Mouse (Mus musculus): Measurements from ENCODE around the gene Slc9a2. TPM values are rescaled to one million over a fixed set of nuclear protein-coding genes. Genes with fewer than 3 reads are reported as not detected.

Gene Slc9a2
- polyA plus RNA-seq (2012; ENCODE audit: low replicate concordance): 0.08 and 0.26 TPM in 2 replicates

GRCm38 (mm10) chr1:40680067-40680867 lies at the start of gene Slc9a2:
TSS of gene Slc9a2 (plus strand) at chr1:40680574.

GRCm38 (mm10) chr1:40790324-40791141 lies 110.2 kb downstream of the Slc9a2 start, which contains the start of gene Mfsd9:
TSS of gene Mfsd9 (minus strand) at chr1:40790687.

GRCm38 (mm10) chr1:40805351-40805750 lies 125.0 kb downstream of the Slc9a2 start, which contains the start of gene Tmem182:
TSS of gene Tmem182 (plus strand) at chr1:40805601.

Other genes with a start within 250 kb of the Slc9a2 start
- 2.9 and 4.6 TPM in 2 replicates for gene Il18r1, start 215.0 kb upstream of the Slc9a2 start, polyA plus RNA-seq (2012; ENCODE audit: low replicate concordance)
- 1.8 and 3.6 TPM in 2 replicates for gene Il18rap, start 165.2 kb upstream of the Slc9a2 start, polyA plus RNA-seq (2012; ENCODE audit: low replicate concordance)
- not detected in 2 replicates for gene Slc9a4, start 100.5 kb upstream of the Slc9a2 start, polyA plus RNA-seq (2012; ENCODE audit: low replicate concordance)
- 0.75 and 1.3 TPM in 2 replicates for gene Mfsd9, start 110.1 kb downstream of the Slc9a2 start, polyA plus RNA-seq (2012; ENCODE audit: low replicate concordance)
- not detected in 2 replicates for gene Tmem182, start 125.0 kb downstream of the Slc9a2 start, polyA plus RNA-seq (2012; ENCODE audit: low replicate concordance)

All from hematopoietic multipotent progenitor cell, adult 10-12 weeks (in vitro differentiated cells).